Mouse (Mus musculus) MEL (cell line): Measurements from ENCODE around the gene Thoc6. TPM values are rescaled to one million over a fixed set of nuclear protein-coding genes. Genes with fewer than 3 reads are reported as not detected.

Experiments
- DNase-seq: peaks from one replicate; pipeline ENCODE4 v3.0.0; 2011; ENCODE audit warnings: low read depth, low spot score
- H3K27ac ChIP-seq: 2 replicates; pipeline ENCODE4 v1.5.1; 2012; ENCODE audit warnings: low read depth, mild to moderate bottlenecking, control low read depth, low read length, moderate library complexity; ENCODE audit not compliant: control insufficient read depth
- H3K27me3 ChIP-seq, 2 experiments: fragments of 150-350 bp in 1 of 2; sonication (generic) in 1 of 2; 2 replicates each; pipeline ENCODE4 v1.6.1; 2012; ENCODE audit warnings: low read length in 2 of 2, mild to moderate bottlenecking in 2 of 2, improper control_type of control experiment in 1 of 2, moderate library complexity in 1 of 2; ENCODE audit not compliant: insufficient read depth in 2 of 2, control insufficient read depth in 1 of 2
- H3K36me3 ChIP-seq, 2 experiments: 2 replicates each; pipeline ENCODE4 v1.6.1; 2012 to 2014; ENCODE audit warnings: low read length in 2 of 2, improper control_type of control experiment in 1 of 2, inconsistent platforms in 1 of 2, mild to moderate bottlenecking in 1 of 2; ENCODE audit not compliant: insufficient read depth in 2 of 2, control insufficient read depth in 1 of 2
- H3K4me1 ChIP-seq, 2 experiments: fragments of 150-350 bp in 1 of 2; sonication (generic) in 1 of 2; 2 replicates each; pipeline ENCODE4 v1.6.1; 2012; ENCODE audit warnings: low read length in 2 of 2, improper control_type of control experiment in 1 of 2, mild to moderate bottlenecking in 1 of 2; ENCODE audit not compliant: insufficient read depth in 2 of 2, control insufficient read depth in 1 of 2
- H3K4me3 ChIP-seq, 2 experiments: fragments of 150-350 bp in 1 of 2; sonication (generic) in 1 of 2; 2 replicates each; pipeline ENCODE4 v1.5.1; 2012; ENCODE audit warnings: low read depth in 2 of 2, low read length in 2 of 2, mild to moderate bottlenecking in 2 of 2, moderate library complexity in 2 of 2, control low read depth in 1 of 2, improper control_type of control experiment in 1 of 2; ENCODE audit not compliant: control insufficient read depth in 1 of 2, insufficient read depth in 1 of 2
- H3K79me2 ChIP-seq: 2 replicates; pipeline ENCODE4 v1.6.1; 2012; ENCODE audit warnings: mild to moderate bottlenecking, low read length, moderate library complexity; ENCODE audit not compliant: control insufficient read depth, poor library complexity, insufficient read depth
- H3K9ac ChIP-seq: 2 replicates; pipeline ENCODE4 v1.6.1; 2012; ENCODE audit warnings: low read depth, mild to moderate bottlenecking, control low read depth, low read length, moderate library complexity; ENCODE audit not compliant: control insufficient read depth, poor library complexity, severe bottlenecking
- H3K9me3 ChIP-seq: fragments of 150-350 bp; sonication (generic); replicated peaks from 2 replicates; pipeline ENCODE4 v1.6.1; 2012; ENCODE audit warnings: mild to moderate bottlenecking, low read length, improper control_type of control experiment, moderate library complexity; ENCODE audit not compliant: insufficient read depth
- CHD1 ChIP-seq: IDR thresholded peaks from 2 replicates; pipeline ENCODE4 v1.6.1; 2012; ENCODE audit warnings: low read depth, mild to moderate bottlenecking, inconsistent platforms, low read length, improper control_type of control experiment
- ELF1 ChIP-seq: IDR thresholded peaks from 2 replicates; pipeline ENCODE4 v1.6.1; 2014; ENCODE audit warnings: low read depth, mild to moderate bottlenecking, inconsistent platforms, low read length, improper control_type of control experiment, moderate library complexity
- EP300 ChIP-seq, 2 experiments: IDR thresholded peaks; 2 replicates each; pipeline ENCODE4 v1.6.1; 2011; ENCODE audit warnings: improper control_type of control experiment in 2 of 2, low read length in 2 of 2, low read depth in 1 of 2, mild to moderate bottlenecking in 1 of 2
- ETS1 ChIP-seq: IDR thresholded peaks from 2 replicates; pipeline ENCODE4 v1.6.1; 2012; ENCODE audit warnings: low read depth, mild to moderate bottlenecking, inconsistent platforms, low read length, improper control_type of control experiment, moderate library complexity
- GATA1 ChIP-seq: IDR thresholded peaks from 2 replicates; pipeline ENCODE4 v1.6.1; 2011; ENCODE audit warnings: low read depth, low read length, improper control_type of control experiment
- MAFK ChIP-seq: IDR thresholded peaks from 2 replicates; pipeline ENCODE4 v1.6.1; 2011; ENCODE audit warnings: low read depth, mild to moderate bottlenecking, low read length, improper control_type of control experiment, borderline replicate concordance
- MYC ChIP-seq: IDR thresholded peaks from 2 replicates; pipeline ENCODE4 v1.6.1; 2011; ENCODE audit warnings: low read depth, mild to moderate bottlenecking, low read length, improper control_type of control experiment, moderate library complexity
- POLR2A ChIP-seq, 2 experiments: IDR thresholded peaks; 2 replicates each; pipeline ENCODE4 v1.6.1; 2011 to 2012; ENCODE audit warnings: low read length in 2 of 2, mild to moderate bottlenecking in 2 of 2, control low read depth in 1 of 2, improper control_type of control experiment in 1 of 2, low read depth in 1 of 2, moderate library complexity in 1 of 2; ENCODE audit not compliant: control insufficient read depth in 1 of 2, insufficient read depth in 1 of 2, poor library complexity in 1 of 2
- RCOR1 ChIP-seq: IDR thresholded peaks from 2 replicates; pipeline ENCODE4 v1.6.1; 2012; ENCODE audit warnings: low read depth, mild to moderate bottlenecking, inconsistent platforms, low read length, improper control_type of control experiment
- SIN3A ChIP-seq: IDR thresholded peaks from 2 replicates; pipeline ENCODE4 v1.6.1; 2012; ENCODE audit warnings: low read length, improper control_type of control experiment, inconsistent platforms
- TCF12 ChIP-seq: IDR thresholded peaks from 2 replicates; pipeline ENCODE4 v1.6.1; 2014; ENCODE audit warnings: low read depth, mild to moderate bottlenecking, inconsistent platforms, low read length, improper control_type of control experiment, moderate library complexity
- USF1 ChIP-seq: IDR thresholded peaks from 2 replicates; pipeline ENCODE4 v1.6.1; 2014; ENCODE audit warnings: low read depth, mild to moderate bottlenecking, inconsistent platforms, low read length, improper control_type of control experiment, moderate library complexity
- USF2 ChIP-seq, 2 experiments: IDR thresholded peaks; 2 replicates each; pipeline ENCODE4 v1.6.1; 2011 to 2012; ENCODE audit warnings: improper control_type of control experiment in 2 of 2, low read length in 2 of 2, borderline replicate concordance in 1 of 2, inconsistent platforms in 1 of 2, low read depth in 1 of 2, mild to moderate bottlenecking in 1 of 2; ENCODE audit not compliant: insufficient read depth in 1 of 2
- ZC3H11A ChIP-seq: IDR thresholded peaks from 2 replicates; pipeline ENCODE4 v1.6.1; 2012; ENCODE audit warnings: low read depth, mild to moderate bottlenecking, inconsistent platforms, low read length, improper control_type of control experiment
- polyA plus RNA-seq, 2 experiments: library from polyadenylated mRNA; stranded (reverse) in 1 of 2; unstranded in 1 of 2; fragments of >175 nt in 1 of 2; fragments of >200 nt in 1 of 2; gene quantifications; 2 replicates each; pipeline versions ENCODE4 v1.2.1 to v1.2.4; 2012; ENCODE audit warnings: low replicate concordance in 2 of 2, low read depth in 1 of 2; ENCODE audit not compliant: insufficient read length in 2 of 2, insufficient read depth in 1 of 2, missing spikeins in 1 of 2
- total RNA-seq: library from RNA; depleted of rRNA; stranded (reverse); fragments of 300-350 nt; gene quantifications from 2 replicates; pipeline ENCODE4 v1.2.3, GENCODE M21; 2012; rRNA removed

Gene Thoc6
- total and polyA plus RNA-seq, 3 experiments, result 26.4 to 62.9 TPM; not detected in 1

DNA sequence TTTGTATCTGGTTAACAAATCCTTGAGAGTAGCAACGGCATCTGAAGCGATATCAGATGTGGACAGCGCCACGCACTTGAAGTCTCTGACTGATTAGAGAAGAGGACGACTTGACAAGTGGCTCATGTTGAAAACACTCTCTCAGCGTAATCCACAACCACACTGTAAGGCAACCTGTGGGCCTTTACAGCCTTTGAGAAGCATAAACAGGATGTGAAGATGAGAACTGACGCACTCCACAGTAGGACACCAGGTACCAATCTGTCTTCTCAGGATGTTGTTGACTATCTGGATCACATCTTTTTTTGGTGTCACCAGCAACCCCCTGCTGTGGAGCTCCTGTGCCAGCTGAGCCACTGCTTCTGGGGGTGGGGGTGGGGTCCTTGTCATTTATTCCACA, 53.3 kb downstream of the Thoc6 start:
- Histone ChIP-seq H3K27ac (no peak overlapping the region), H3K9me3 (no peaks in the 10 kb centered on the region), H3K79me2 (no peaks in the 10 kb centered on the region), H3K27me3 (peaks cover 3 to 5% of the 10 kb centered on the region in 2 experiments), H3K9ac (no peak overlapping the region), H3K4me1 (no peaks in the 10 kb centered on the region), H3K36me3 (no peaks in the 10 kb centered on the region), H3K4me3 (no peak overlapping the region)
- no peak for DNase-seq
- no peak for TF ChIP-seq GATA1
- TF ChIP-seq ETS1, result no peak
- no peak for TF ChIP-seq CHD1
- no peak for TF ChIP-seq MYC
- no peak for TF ChIP-seq EP300 (IDR thresholded peaks at IDR 0.05; ENCODE audit: low read depth in 1 of 2, low read length in 2 of 2)
- TF ChIP-seq ELF1, result no peak
- no peak for TF ChIP-seq POLR2A (IDR thresholded peaks at IDR 0.05; ENCODE audit: control insufficient read depth in 1 of 2, insufficient read depth in 1 of 2, low read depth in 1 of 2, low read length in 2 of 2, poor library complexity in 1 of 2)
- TF ChIP-seq MAFK, result no peak
- no peak for TF ChIP-seq RCOR1
- TF ChIP-seq ZC3H11A, result no peak
- TF ChIP-seq SIN3A, result no peak
- TF ChIP-seq USF1, result no peak
- TF ChIP-seq TCF12, result no peak
- no peak for TF ChIP-seq USF2 (IDR thresholded peaks at IDR 0.05; ENCODE audit: borderline replicate concordance in 1 of 2, insufficient read depth in 1 of 2, low read depth in 1 of 2, low read length in 2 of 2)

Other genes starting within 250 kb of the Thoc6 start
- gene Vmn2r117, start 194.2 kb downstream of the Thoc6 start, total RNA-seq, result not detected in 2 replicates
- not detected for gene Vmn2r117, start 194.2 kb downstream of the Thoc6 start, polyA plus RNA-seq
- gene Zfp213, start 109.6 kb downstream of the Thoc6 start, total RNA-seq, result 3.4 and 3.8 TPM in 2 replicates
- 1 to 10 TPM in 1 of 2 experiments, not detected in 1; 3.0 TPM for gene Zfp213, start 109.6 kb downstream of the Thoc6 start, polyA plus RNA-seq
- gene Zfp13, start 74.4 kb downstream of the Thoc6 start, total RNA-seq, result 0.08 and 0.16 TPM in 2 replicates
- under 1 TPM in 1 of 2 experiments, not detected in 1; 0.38 TPM for gene Zfp13, start 74.4 kb downstream of the Thoc6 start, polyA plus RNA-seq
- not detected in 2 replicates for gene Zscan10, start 73.0 kb downstream of the Thoc6 start, total RNA-seq
- under 1 TPM in 1 of 2 experiments, not detected in 1; 0.08 TPM for gene Zscan10, start 73.0 kb downstream of the Thoc6 start, polyA plus RNA-seq
- gene Mmp25, start 28.6 kb downstream of the Thoc6 start, total RNA-seq, result 0.03 TPM in 1 of 2 replicates, not detected in the other
- gene Mmp25, start 28.6 kb downstream of the Thoc6 start, polyA plus RNA-seq, result under 1 TPM in 1 of 2 experiments, not detected in 1; 0.01 TPM
- gene Bicdl2, start 13.4 kb downstream of the Thoc6 start, total RNA-seq, result 0.08 TPM in 1 of 2 replicates, not detected in the other
- under 1 TPM in 1 of 2 experiments, not detected in 1; 0.17 TPM for gene Bicdl2, start 13.4 kb downstream of the Thoc6 start, polyA plus RNA-seq
- 11.0 and 15.6 TPM in 2 replicates for gene Hcfc1r1, start 286 bp downstream of the Thoc6 start, total RNA-seq
- gene Hcfc1r1, start 286 bp downstream of the Thoc6 start, polyA plus RNA-seq, result 10 to 100 TPM in 1 of 2 experiments, not detected in 1; 81.6 TPM
- gene Tnfrsf12a, start 3.6 kb upstream of the Thoc6 start, total RNA-seq, result 15.4 and 18.8 TPM in 2 replicates
- 10 to 100 TPM in 1 of 2 experiments, not detected in 1; 14.7 TPM for gene Tnfrsf12a, start 3.6 kb upstream of the Thoc6 start, polyA plus RNA-seq
- not detected in 2 replicates for gene Cldn6, start 5.4 kb upstream of the Thoc6 start, total RNA-seq
- not detected for gene Cldn6, start 5.4 kb upstream of the Thoc6 start, polyA plus RNA-seq
- gene Cldn9, start 10.1 kb upstream of the Thoc6 start, total RNA-seq, result 0.19 and 0.26 TPM in 2 replicates
- gene Cldn9, start 10.1 kb upstream of the Thoc6 start, polyA plus RNA-seq, result under 1 TPM in 1 of 2 experiments, not detected in 1; 0.18 TPM
- not detected in 2 replicates for gene 1520401A03Rik, start 48.9 kb upstream of the Thoc6 start, total RNA-seq
- gene 1520401A03Rik, start 48.9 kb upstream of the Thoc6 start, polyA plus RNA-seq, result not detected
- 15.8 and 16.6 TPM in 2 replicates for gene Pkmyt1, start 52.5 kb upstream of the Thoc6 start, total RNA-seq
- 10 to 100 TPM in 1 of 2 experiments, not detected in 1; 49.8 TPM for gene Pkmyt1, start 52.5 kb upstream of the Thoc6 start, polyA plus RNA-seq
- 5.2 and 6.5 TPM in 2 replicates for gene Paqr4, start 67.0 kb upstream of the Thoc6 start, total RNA-seq
- 10 to 100 TPM in 1 of 2 experiments, not detected in 1; 10.7 TPM for gene Paqr4, start 67.0 kb upstream of the Thoc6 start, polyA plus RNA-seq
- 0.10 TPM in 1 of 2 replicates, not detected in the other for gene Kremen2, start 72.0 kb upstream of the Thoc6 start, total RNA-seq
- gene Kremen2, start 72.0 kb upstream of the Thoc6 start, polyA plus RNA-seq, result under 1 TPM in 1 of 2 experiments, not detected in 1; 0.11 TPM
- 14.8 and 15.3 TPM in 2 replicates for gene Flywch1, start 97.7 kb upstream of the Thoc6 start, total RNA-seq
- 10 to 100 TPM in 1 of 2 experiments, not detected in 1; 29.7 TPM for gene Flywch1, start 97.7 kb upstream of the Thoc6 start, polyA plus RNA-seq
- 0.62 and 0.69 TPM in 2 replicates for gene Flywch2, start 112.2 kb upstream of the Thoc6 start, total RNA-seq
- gene Flywch2, start 112.2 kb upstream of the Thoc6 start, polyA plus RNA-seq, result 1 to 10 TPM in 1 of 2 experiments, not detected in 1; 6.2 TPM
- gene Srrm2, start 116.7 kb upstream of the Thoc6 start, total RNA-seq, result 56.2 and 68.9 TPM in 2 replicates
- gene Srrm2, start 116.7 kb upstream of the Thoc6 start, polyA plus RNA-seq, result 100 to 1,000 TPM; 505 to 988 TPM
- gene Elob, start 155.3 kb upstream of the Thoc6 start, total RNA-seq, result 453 and 486 TPM in 2 replicates
- gene Elob, start 155.3 kb upstream of the Thoc6 start, polyA plus RNA-seq, result 100 to 1,000 TPM in 1 of 2 experiments, not detected in 1; 609 TPM
- gene Prss33, start 162.2 kb upstream of the Thoc6 start, total RNA-seq, result 0.08 and 0.42 TPM in 2 replicates
- gene Prss33, start 162.2 kb upstream of the Thoc6 start, polyA plus RNA-seq, result 1 to 10 TPM in 1 of 2 experiments, not detected in 1; 1.0 TPM
- not detected in 2 replicates for gene Prss32, start 170.0 kb upstream of the Thoc6 start, total RNA-seq
- gene Prss32, start 170.0 kb upstream of the Thoc6 start, polyA plus RNA-seq, result under 1 TPM in 1 of 2 experiments, not detected in 1; 0.71 TPM
- gene Prss41, start 170.3 kb upstream of the Thoc6 start, total RNA-seq, result 2.6 and 3.4 TPM in 2 replicates
- gene Prss41, start 170.3 kb upstream of the Thoc6 start, polyA plus RNA-seq, result 10 to 100 TPM in 1 of 2 experiments, not detected in 1; 12.8 TPM
- gene Prss21, start 194.2 kb upstream of the Thoc6 start, total RNA-seq, result not detected in 2 replicates
- not detected for gene Prss21, start 194.2 kb upstream of the Thoc6 start, polyA plus RNA-seq
- not detected in 2 replicates for gene Dcpp1, start 207.0 kb upstream of the Thoc6 start, total RNA-seq
- not detected for gene Dcpp1, start 207.0 kb upstream of the Thoc6 start, polyA plus RNA-seq
- gene Dcpp2, start 207.0 kb upstream of the Thoc6 start, total RNA-seq, result not detected in 2 replicates
- gene Dcpp2, start 207.0 kb upstream of the Thoc6 start, polyA plus RNA-seq, result not detected
- gene Dcpp3, start 243.6 kb upstream of the Thoc6 start, total RNA-seq, result not detected in 2 replicates
- gene Dcpp3, start 243.6 kb upstream of the Thoc6 start, polyA plus RNA-seq, result not detected